Mouse (Mus musculus) limb, embryonic 11.5 days (tissue): ENCODE results near the gene Sox12. TPM values are rescaled to one million over a fixed set of nuclear protein-coding genes. Genes with fewer than 3 reads are reported as not detected.
"Not testable (repeated sequence)": the region's sequence is repeated elsewhere in the genome, so short reads cannot be mapped to it uniquely, and the experiment has no call there.

Experiments
- ATAC-seq: fragments of 200-750 bp; cut with Nextera tagmentation; 2 replicates; pipeline ENCODE4 v1.8.0; 2017; ENCODE audit warnings: low read depth; ENCODE audit not compliant: insufficient number of reproducible peaks, low FRiP score, low TSS enrichment
- DNase-seq: peaks from one replicate; pipeline ENCODE4 v3.0.0-alpha.2; 2015; ENCODE audit warnings: low spot score
- H3K27ac ChIP-seq: fragments of 300-500 bp; sonication (generic); replicated peaks from 2 replicates; pipeline ENCODE4 v1.5.1; 2014; ENCODE audit warnings: low read depth, mild to moderate bottlenecking, low read length
- H3K27me3 ChIP-seq: fragments of 300-500 bp; sonication (generic); 2 replicates; pipeline ENCODE4 v1.6.1; 2014; ENCODE audit warnings: mild to moderate bottlenecking, low read length, mixed read lengths; ENCODE audit not compliant: control insufficient read depth, insufficient read depth
- H3K36me3 ChIP-seq: fragments of 300-500 bp; sonication (generic); 2 replicates; pipeline ENCODE4 v1.6.1; 2014; ENCODE audit warnings: mild to moderate bottlenecking, low read length, moderate library complexity, mixed read lengths; ENCODE audit not compliant: control insufficient read depth, insufficient read depth
- H3K4me1 ChIP-seq: fragments of 300-500 bp; sonication (generic); 2 replicates; pipeline ENCODE4 v1.6.1; 2014; ENCODE audit warnings: low read length, mixed read lengths; ENCODE audit not compliant: control insufficient read depth, insufficient read depth
- H3K4me2 ChIP-seq: fragments of 300-500 bp; sonication (generic); 2 replicates; pipeline ENCODE4 v1.6.1; 2014; ENCODE audit warnings: low read depth, mild to moderate bottlenecking, moderate library complexity; ENCODE audit not compliant: severe bottlenecking
- H3K4me3 ChIP-seq: fragments of 300-500 bp; sonication (generic); 2 replicates; pipeline ENCODE4 v1.5.1; 2014; ENCODE audit warnings: low read depth, low read length
- H3K9ac ChIP-seq: fragments of 300-500 bp; sonication (generic); 2 replicates; pipeline ENCODE4 v1.6.1; 2014; ENCODE audit warnings: mild to moderate bottlenecking, low read length
- H3K9me3 ChIP-seq: fragments of 300-500 bp; sonication (generic); 2 replicates; pipeline ENCODE4 v1.6.1; 2016; ENCODE audit warnings: low read length; ENCODE audit not compliant: control insufficient read depth
- WGBS: fragments of 180-500 bp; shearing (Covaris S2); extraction: QIAGEN DNeasy Blood & Tissue Kit; methylation state at CpG from one replicate; pipeline ENCODE4 v1.1.7; 2014; 5-methylcytosine and 5-hydroxymethylcytosine counted together
- polyA plus RNA-seq: library from polyadenylated mRNA; unstranded; fragments of >200 nt; fragmentation: Nextera tagmentation; extraction: Ambion mirVana; gene quantifications from 2 replicates; pipeline ENCODE4 v1.2.1, GENCODE M21; 2014

Gene Sox12
- polyA plus RNA-seq, 1 experiment from 2014 or later = 21.1 TPM

GRCm38 (mm10) chr2:152436405-152436901 lies 38.6 kb upstream of the Sox12 start:
- H3K36me3 ChIP-seq = no peaks in the 10 kb centered on the region
- H3K9me3 ChIP-seq = no peaks in the 10 kb centered on the region
- WGBS = 78% methylated on average over 7 of the region's 7 CpGs
- H3K27ac ChIP-seq = no peak overlapping the region
- no peak for DNase-seq
- no peak overlapping the region for H3K9ac ChIP-seq
- peaks cover 4% of the 10 kb centered on the region; the same call in 1 of the 2 replicates for H3K4me1 ChIP-seq
- H3K4me2 ChIP-seq = no peak overlapping the region
- no peak overlapping the region for H3K4me3 ChIP-seq
- ATAC-seq = no peak
- no peaks in the 10 kb centered on the region for H3K27me3 ChIP-seq

GRCm38 (mm10) chr2:152428481-152428880 lies 30.6 kb upstream of the Sox12 start:
- H3K27me3 ChIP-seq, H3K36me3 ChIP-seq, H3K9me3 ChIP-seq, H3K27ac ChIP-seq, H3K4me3 ChIP-seq, DNase-seq, H3K4me2 ChIP-seq, H3K4me1 ChIP-seq, ATAC-seq, H3K9ac ChIP-seq: not testable (repeated sequence)
- WGBS = 91% methylated on average over 2 of the region's 2 CpGs

- Histone ChIP-seq H3K4me1 (no peaks in the 10 kb centered on the region), H3K36me3 (no peaks in the 10 kb centered on the region), H3K27ac (no peak overlapping the region), H3K4me3 (no peak overlapping the region), H3K9ac (no peak overlapping the region), H3K4me2 (no peak overlapping the region), H3K27me3 (no peaks in the 10 kb centered on the region), H3K9me3 (no peaks in the 10 kb centered on the region)
- WGBS = 10% methylated on average over 12 of the region's 12 CpGs
- ATAC-seq (no peak), DNase-seq (no peak)
Observed at GRCm38 (mm10) chr2:152427493-152427892, 29.6 kb upstream of the Sox12 start.

GRCm38 (mm10) chr2:152415786-152416185 lies 17.9 kb upstream of the Sox12 start:
- DNase-seq = no peak
- no peak overlapping the region for H3K9ac ChIP-seq
- H3K27ac ChIP-seq = peak overlapping the region; percentile 85; the same call in 1 of the 2 replicates
- no peaks in the 10 kb centered on the region for H3K27me3 ChIP-seq
- H3K4me2 ChIP-seq = no peak overlapping the region; the same call in 1 of the 2 replicates
- H3K4me3 ChIP-seq = no peak overlapping the region
- no peaks in the 10 kb centered on the region for H3K36me3 ChIP-seq
- WGBS = 95% methylated on average over 3 of the region's 3 CpGs
- H3K4me1 ChIP-seq = peaks cover 15% of the 10 kb centered on the region
- ATAC-seq = no peak
- peaks cover 4% of the 10 kb centered on the region; the same call in 1 of the 2 replicates for H3K9me3 ChIP-seq

DNA sequence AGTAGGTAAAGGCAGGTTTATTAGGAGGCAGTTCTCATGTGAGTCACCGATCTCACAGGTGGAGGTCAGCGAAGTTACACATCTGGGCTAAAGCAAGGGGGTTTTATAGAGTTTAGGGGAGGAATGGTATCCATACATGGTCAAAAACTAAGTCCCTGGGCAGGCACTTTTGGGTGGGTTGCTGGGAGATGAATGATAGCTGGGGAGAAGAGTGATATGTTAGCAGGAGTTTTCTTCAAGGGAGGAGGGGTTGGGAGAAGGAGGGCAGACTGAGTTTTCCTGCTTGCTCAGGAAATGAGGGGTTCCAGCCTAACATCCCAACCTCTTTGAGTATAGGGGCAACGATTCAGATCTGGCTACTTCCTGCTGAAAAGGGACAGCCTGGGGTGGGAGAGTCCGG lies 17.4 kb upstream of the Sox12 start, which contains the start of gene 6820408C15Rik:
TSS of gene 6820408C15Rik (plus strand) at position 301 of the 400 bp plus-strand sequence.
- no peak for ATAC-seq
- H3K9ac ChIP-seq = peak within 1 kb of the TSS; percentile 90
- H3K27ac ChIP-seq = peak within 1 kb of the TSS; percentile 85
- peak within 1 kb of the TSS; percentile 92 for H3K4me2 ChIP-seq
- WGBS = 24% methylated on average over 4 of the region's 4 CpGs
- H3K4me1 ChIP-seq = peaks cover 20% of the 10 kb centered on the region
- H3K9me3 ChIP-seq = peaks cover 4% of the 10 kb centered on the region; the same call in 1 of the 2 replicates
- H3K4me3 ChIP-seq = peak within 1 kb of the TSS; percentile 94
- DNase-seq = no peak
- H3K27me3 ChIP-seq = no peaks in the 10 kb centered on the region
- no peaks in the 10 kb centered on the region for H3K36me3 ChIP-seq

GRCm38 (mm10) chr2:152414591-152415165 lies 16.8 kb upstream of the Sox12 start, which contains the start of gene Zcchc3:
Gene Zcchc3, minus strand, starts transcription at chr2:152415027.
- H3K9ac ChIP-seq = peak within 1 kb of the TSS; percentile 90
- H3K4me2 ChIP-seq = peak within 1 kb of the TSS; percentile 92
- DNase-seq = peak; percentile 94
- peaks cover 26% of the 10 kb centered on the region for H3K4me1 ChIP-seq
- no peaks in the 10 kb centered on the region for H3K36me3 ChIP-seq
- ATAC-seq = peak; percentile 72
- H3K4me3 ChIP-seq = peak within 1 kb of the TSS; percentile 94
- peak within 1 kb of the TSS; percentile 85 for H3K27ac ChIP-seq
- WGBS = under 1% methylated on average over 64 of the region's 65 CpGs
- H3K27me3 ChIP-seq = no peaks in the 10 kb centered on the region
- H3K9me3 ChIP-seq = peaks cover 4% of the 10 kb centered on the region; the same call in 1 of the 2 replicates

- H3K27ac ChIP-seq = peak overlapping the region; percentile 85
- peak overlapping the region; percentile 90 for H3K9ac ChIP-seq
- DNase-seq (peak; percentile 56), ATAC-seq (no peak)
- H3K27me3 ChIP-seq = no peaks in the 10 kb centered on the region
- peak overlapping the region; percentile 94 for H3K4me3 ChIP-seq
- H3K4me1 ChIP-seq = peaks cover 28% of the 10 kb centered on the region
- H3K9me3 ChIP-seq = peaks cover 4% of the 10 kb centered on the region; the same call in 1 of the 2 replicates
- WGBS = 0% methylated on average over 83 of the region's 86 CpGs
- no peaks in the 10 kb centered on the region for H3K36me3 ChIP-seq
- H3K4me2 ChIP-seq = peak overlapping the region; percentile 92
Observed at GRCm38 (mm10) chr2:152413765-152414584, 16.1 kb upstream of the Sox12 start.

DNA sequence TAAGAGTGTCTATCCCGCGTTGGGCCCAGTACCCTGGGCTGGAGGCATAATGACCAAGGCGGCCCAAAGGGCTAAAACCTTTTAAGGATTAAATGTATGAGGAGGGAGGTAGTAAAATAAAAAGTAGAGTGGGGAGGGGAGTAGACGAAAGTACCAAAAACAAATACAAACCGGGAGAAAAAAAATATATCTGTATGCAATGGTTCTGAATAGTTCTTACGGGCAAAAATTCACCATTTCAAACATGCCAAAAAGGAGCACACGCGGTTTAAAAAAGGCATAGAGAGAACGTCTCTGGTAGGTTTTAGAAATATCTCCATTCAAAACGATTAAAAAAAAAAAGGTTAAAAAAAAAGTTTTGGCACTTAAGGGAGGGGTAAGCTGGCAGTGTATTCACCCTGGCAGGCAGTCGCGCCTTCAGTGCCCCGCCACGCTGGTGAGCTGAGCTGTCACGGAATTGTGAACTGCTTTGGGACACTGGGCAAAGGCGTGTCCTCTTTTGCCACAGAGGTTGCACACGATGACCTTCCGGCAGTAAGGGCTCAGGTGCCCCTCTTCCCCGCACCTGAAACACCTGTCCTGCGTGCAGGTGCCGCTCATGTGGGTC lies 15.4 kb upstream of the Sox12 start:
- peak overlapping the region; percentile 98 for H3K27ac ChIP-seq

More for the DNA sequence above, 15.4 kb upstream of the Sox12 start:
- Histone ChIP-seq H3K27me3 (no peaks in the 10 kb centered on the region), H3K9me3 (peaks cover 4% of the 10 kb centered on the region; the same call in 1 of the 2 replicates), H3K4me1 (peaks cover 28% of the 10 kb centered on the region), H3K4me3 (peak overlapping the region; percentile 94), H3K36me3 (no peaks in the 10 kb centered on the region), H3K9ac (peak overlapping the region; percentile 90), H3K4me2 (peak overlapping the region; percentile 92)
- ATAC-seq = no peak
- 3% methylated on average over 21 of the region's 21 CpGs for WGBS
- DNase-seq = no peak
